Mouse (Mus musculus) ES-E14 (cell line): ENCODE data around the gene Slc34a2. TPM values are rescaled to one million over a fixed set of nuclear protein-coding genes. Genes with fewer than 3 reads are reported as not detected.

Experiments used
- DNase-seq: peaks from one replicate; pipeline ENCODE4 v3.0.0-alpha.2; 2013; ENCODE audit warnings: low read depth, low spot score
- H3K27ac ChIP-seq: 2 replicates; pipeline ENCODE4 v1.5.1; 2012; ENCODE audit warnings: low read depth, mild to moderate bottlenecking, low read length, moderate library complexity, mixed read lengths; ENCODE audit not compliant: poor library complexity, insufficient read depth, severe bottlenecking
- H3K36me3 ChIP-seq: 2 replicates; pipeline ENCODE4 v1.6.1; 2012; ENCODE audit warnings: mild to moderate bottlenecking, low read length, moderate library complexity, mixed read lengths; ENCODE audit not compliant: control insufficient read depth, poor library complexity, insufficient read depth, severe bottlenecking
- H3K4me1 ChIP-seq, 2 experiments: fragments of 150-350 bp in 1 of 2; sonication (generic) in 1 of 2; 2 replicates each; pipeline ENCODE4 v1.6.1; 2012; ENCODE audit warnings: low read length in 2 of 2, mild to moderate bottlenecking in 1 of 2, mixed read lengths in 1 of 2; ENCODE audit not compliant: control insufficient read depth in 2 of 2, insufficient read depth in 2 of 2, poor library complexity in 1 of 2
- H3K4me3 ChIP-seq, 2 experiments: fragments of 150-350 bp in 1 of 2; sonication (generic) in 1 of 2; 2 replicates each; pipeline ENCODE4 v1.5.1; 2012; ENCODE audit warnings: low read length in 2 of 2, low read depth in 1 of 2, mild to moderate bottlenecking in 1 of 2, mixed read lengths in 1 of 2; ENCODE audit not compliant: insufficient read depth in 1 of 2, poor library complexity in 1 of 2, severe bottlenecking in 1 of 2
- H3K9ac ChIP-seq: 2 replicates; pipeline ENCODE4 v1.6.1; 2012; ENCODE audit warnings: low read depth, mild to moderate bottlenecking, low read length, mixed read lengths; ENCODE audit not compliant: poor library complexity, insufficient read depth, severe bottlenecking
- H3K9me3 ChIP-seq: fragments of 150-350 bp; sonication (generic); 2 replicates; pipeline ENCODE4 v1.6.1; 2012; ENCODE audit warnings: low read depth, mild to moderate bottlenecking, low read length; ENCODE audit not compliant: control insufficient read depth, insufficient read depth
- CHD2 ChIP-seq: IDR thresholded peaks from 2 replicates; pipeline ENCODE4 v1.6.1; 2014; ENCODE audit warnings: mild to moderate bottlenecking, low read depth, low read length, inconsistent platforms
- HCFC1 ChIP-seq: IDR thresholded peaks from 2 replicates; pipeline ENCODE4 v1.6.1; 2012; ENCODE audit warnings: low read length, inconsistent platforms, borderline replicate concordance; ENCODE audit not compliant: insufficient read depth
- MAFK ChIP-seq: IDR thresholded peaks from 2 replicates; pipeline ENCODE4 v1.6.1; 2014; ENCODE audit warnings: mild to moderate bottlenecking, low read depth, low read length, inconsistent platforms; ENCODE audit not compliant: insufficient read depth
- ZC3H11A ChIP-seq: IDR thresholded peaks from 2 replicates; pipeline ENCODE4 v1.6.1; 2012; ENCODE audit warnings: low read depth, mild to moderate bottlenecking, inconsistent platforms, low read length, borderline replicate concordance
- ZNF384 ChIP-seq: IDR thresholded peaks from 2 replicates; pipeline ENCODE4 v1.6.1; 2012; ENCODE audit warnings: low read depth, low read length, inconsistent platforms
- in situ Hi-C, 2 experiments: fragments of 600-800 bp; cut with MboI; formaldehyde crosslinking; loops; one replicate each; pipeline ENCODE4 v1.15.1; 2025; ENCODE audit warnings: low sequenced_read_pairs in 2 of 2, inconsistent platforms in 1 of 2; ENCODE audit not compliant: unreplicated experiment in 2 of 2
- total RNA-seq: library from RNA; depleted of rRNA; stranded (reverse); fragments of 300-350 nt; gene quantifications from 2 replicates; pipeline ENCODE4 v1.2.3, GENCODE M21; 2012; rRNA removed

Gene Slc34a2
- 0.63 and 1.3 TPM in 2 replicates for total RNA-seq

GRCm38 (mm10) chr5:53037781-53038180, at the start of gene Slc34a2:
Gene Slc34a2 (plus strand): TSS chr5:53038081.
- no peak within 1 kb of the TSS for H3K4me3 ChIP-seq
- H3K27ac ChIP-seq = no peak within 1 kb of the TSS
- DNase-seq = no peak
- H3K9me3 ChIP-seq = no peaks in the 10 kb centered on the region
- TF ChIP-seq ZNF384 (no peak), CHD2 (no peak), ZC3H11A (no peak), MAFK (no peak), HCFC1 (no peak)
- in situ Hi-C loops = no loop called here
- H3K9ac ChIP-seq = no peak within 1 kb of the TSS
- H3K36me3 ChIP-seq = no peaks in the 10 kb centered on the region
- no peaks in the 10 kb centered on the region for H3K4me1 ChIP-seq

GRCm38 (mm10) chr5:52990687-52991341, 47.1 kb upstream of the Slc34a2 start:
- H3K9ac ChIP-seq = no peak overlapping the region
- no peak overlapping the region for H3K4me3 ChIP-seq
- H3K36me3 ChIP-seq = no peaks in the 10 kb centered on the region
- no peak for DNase-seq
- H3K9me3 ChIP-seq = no peaks in the 10 kb centered on the region
- no peaks in the 10 kb centered on the region for H3K4me1 ChIP-seq
- H3K27ac ChIP-seq = no peak overlapping the region
- TF ChIP-seq MAFK = no peak
- no peak for TF ChIP-seq ZNF384
- TF ChIP-seq ZC3H11A = no peak
- no peak for TF ChIP-seq CHD2
- no peak for TF ChIP-seq HCFC1
- in situ Hi-C loops = no loop called here

GRCm38 (mm10) chr5:52992210-52992897, 45.5 kb upstream of the Slc34a2 start:
- H3K36me3 ChIP-seq = no peaks in the 10 kb centered on the region
- no peak overlapping the region for H3K27ac ChIP-seq
- in situ Hi-C loops = no loop called here
- no peaks in the 10 kb centered on the region for H3K4me1 ChIP-seq
- TF ChIP-seq CHD2 (no peak), ZC3H11A (no peak), MAFK (no peak), HCFC1 (no peak), ZNF384 (no peak)
- H3K9me3 ChIP-seq = no peaks in the 10 kb centered on the region
- DNase-seq = no peak
- no peak overlapping the region for H3K9ac ChIP-seq
- no peak overlapping the region for H3K4me3 ChIP-seq

- H3K4me3 ChIP-seq = no peak overlapping the region
- H3K36me3 ChIP-seq = no peaks in the 10 kb centered on the region
- TF ChIP-seq CHD2 (no peak), MAFK (no peak), HCFC1 (no peak), ZNF384 (no peak), ZC3H11A (no peak)
- H3K4me1 ChIP-seq = no peaks in the 10 kb centered on the region
- H3K9me3 ChIP-seq = no peaks in the 10 kb centered on the region
- in situ Hi-C loops = no loop called here
- H3K9ac ChIP-seq = no peak overlapping the region
- no peak for DNase-seq
- H3K27ac ChIP-seq = no peak overlapping the region
Observed at GRCm38 (mm10) chr5:52993490-52994282, 44.2 kb upstream of the Slc34a2 start.
